Mouse (Mus musculus): ENCODE measurements at regions not wholly inside any gene's neighbourhood (a gene's known extent, or its start where the extent isn't known, plus 50 kb on each side); places are given as distances from the start of the nearest gene placed in this dataset.

DNA sequence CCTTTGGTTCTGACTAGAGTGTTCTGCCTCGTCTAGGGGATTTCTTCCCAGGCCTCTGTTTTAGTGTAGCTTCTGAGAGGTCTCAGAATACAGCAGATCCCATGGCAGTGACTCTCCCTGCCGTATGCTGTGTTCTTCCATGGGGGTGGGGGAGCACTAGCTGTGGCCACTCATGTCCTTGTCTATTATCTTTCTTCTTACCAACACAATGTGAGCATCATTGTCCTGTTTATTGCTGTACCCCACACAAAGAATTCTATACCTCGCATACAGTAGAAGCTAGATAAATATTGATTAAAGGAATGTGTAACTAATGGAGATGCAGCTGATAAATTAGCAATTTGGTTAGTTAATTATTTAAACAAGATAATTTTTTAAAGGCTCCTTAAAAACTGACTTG, 337.5 kb upstream of the Mpped2 start:
- TF ChIP-seq CTCF (IDR thresholded peaks at IDR 0.05) (no peak), POLR2A (IDR thresholded peaks at IDR 0.05; ENCODE audit: insufficient read depth, low read depth, low read length) (no peak)
